Mouse (Mus musculus): ENCODE measurements around the gene Nacc2.

Nacc2 gene

GRCm38 (mm10) chr2:26019923-26020322 is 103.1 kb downstream of the Nacc2 start:
- in situ Hi-C loops (cut with MboI; ENCODE audit: low sequenced_read_pairs): no loop called here

- in situ Hi-C loops (cut with MboI; ENCODE audit: low sequenced_read_pairs): no loop called here
Observed at GRCm38 (mm10) chr2:26017326-26017725, 105.7 kb downstream of the Nacc2 start.

- in situ Hi-C loops (cut with MboI; ENCODE audit: low sequenced_read_pairs): no loop called here
Observed at GRCm38 (mm10) chr2:26013674-26014073, 109.3 kb downstream of the Nacc2 start.

GRCm38 (mm10) chr2:26011420-26011819 is 111.6 kb downstream of the Nacc2 start:
- in situ Hi-C loops (cut with MboI; ENCODE audit: low sequenced_read_pairs): no loop called here

Data from CH12F3 (cell line).